Mouse (Mus musculus): ENCODE data around the gene Cmah.

DNA sequence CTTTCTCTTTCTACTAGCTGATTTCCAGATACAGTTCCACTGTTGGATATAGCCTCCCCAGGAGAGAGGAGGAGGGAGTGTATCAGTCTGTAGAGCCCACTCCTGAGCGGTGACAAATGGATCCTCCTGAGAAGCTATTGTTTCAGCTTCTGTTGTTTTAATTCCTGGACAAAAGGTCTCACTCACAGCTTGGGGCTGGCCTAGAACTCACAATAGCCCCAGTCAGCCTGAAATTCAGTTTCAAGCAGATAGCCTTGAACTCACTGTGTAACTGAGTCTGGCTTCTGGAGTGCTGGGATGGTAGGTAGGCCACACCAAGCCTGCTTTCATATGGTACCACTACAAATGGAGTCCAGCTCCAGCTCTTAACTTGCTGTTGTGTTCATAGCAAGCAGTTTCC, 32.0 kb downstream of the Cmah start:
- no peak for TF ChIP-seq POLR2A (IDR thresholded peaks at IDR 0.05; ENCODE audit: insufficient read length, low read depth)
- no peak for TF ChIP-seq MYOD1 (IDR thresholded peaks at IDR 0.05; ENCODE audit: control insufficient read depth in 1 of 3, insufficient read length in 2 of 3, low read depth in 2 of 3)
- no peak for TF ChIP-seq USF1 (IDR thresholded peaks at IDR 0.05; ENCODE audit: low read depth)
- no peak for TF ChIP-seq REST (IDR thresholded peaks at IDR 0.05; ENCODE audit: insufficient read depth, insufficient read length)
- no peak for TF ChIP-seq TCF12 (IDR thresholded peaks at IDR 0.05; ENCODE audit: insufficient read depth, poor library complexity, severe bottlenecking)
- no peak for TF ChIP-seq POLR2AphosphoS2 (IDR thresholded peaks at IDR 0.05; ENCODE audit: insufficient read length, low read depth)
- no peak for TF ChIP-seq MAX (IDR thresholded peaks at IDR 0.05; ENCODE audit: low read depth)

Data from myocyte (in vitro differentiated cells).